Mouse (Mus musculus): Measurements from ENCODE around the gene Smad6.

- TF ChIP-seq CTCF (IDR thresholded peaks at IDR 0.05; ENCODE audit: low read depth) (no peak), EP300 (IDR thresholded peaks at IDR 0.05; ENCODE audit: low read depth) (no peak)
These were observed 7.1 kb downstream of the Smad6 start for GRCm38 (mm10) chr9:64014801-64015200.
